Mouse (Mus musculus): ENCODE results near the gene F12.

- no peak for TF ChIP-seq CTCF (IDR thresholded peaks at IDR 0.05; ENCODE audit: low read depth)
- no peak for TF ChIP-seq EP300 (IDR thresholded peaks at IDR 0.05; ENCODE audit: low read depth)
Measured at GRCm38 (mm10) chr13:55369531-55370114, 57.0 kb downstream of the F12 start, which contains the start of gene Rgs14.
